Mouse (Mus musculus): ENCODE measurements around the gene E130208F15Rik. TPM values are rescaled to one million over a fixed set of nuclear protein-coding genes. Genes with fewer than 3 reads are reported as not detected.

The E130208F15Rik gene
- polyA plus RNA-seq, 1 experiment from 2014 or later, result not detected

DNA sequence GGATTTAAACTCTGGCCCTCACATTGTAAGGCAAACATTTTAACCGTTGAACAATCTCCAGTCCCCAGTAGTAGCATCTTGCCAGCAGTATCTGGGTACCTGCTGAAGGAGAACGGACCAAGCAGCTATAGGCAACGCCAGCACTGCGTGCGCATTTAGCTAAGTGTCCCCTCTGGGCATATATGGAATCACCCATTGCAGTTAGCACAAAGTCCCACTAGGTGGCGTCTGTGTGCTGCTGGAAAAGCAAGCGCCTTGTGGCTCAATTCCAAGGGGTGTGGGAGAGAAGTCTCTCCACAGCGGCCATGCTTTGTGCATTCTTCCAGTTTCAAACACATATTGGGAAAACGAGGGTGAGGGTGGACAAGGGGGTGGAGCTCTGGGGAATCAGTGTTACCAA is 14.8 kb downstream of the E130208F15Rik start:
- Histone ChIP-seq H3K4me2 (ENCODE audit: low read depth, low read length) (no peak overlapping the region), H3K4me1 (ENCODE audit: control insufficient read depth, insufficient read depth, low read length) (0 out of 2 replicates have a peak, but pooled peaks cover 2% of the 10 kb centered on the region), H3K27me3 (ENCODE audit: control insufficient read depth, insufficient read depth, low read length) (peaks cover 6% of the 10 kb centered on the region; the same call in 1 of the 2 replicates), H3K9me3 (ENCODE audit: control insufficient read depth, low read length) (no peaks in the 10 kb centered on the region), H3K27ac (ENCODE audit: low read depth, low read length) (no peak overlapping the region), H3K4me3 (ENCODE audit: low read depth, low read length) (no peak overlapping the region), H3K9ac (replicated peaks; ENCODE audit: low read depth, low read length) (no peak overlapping the region), H3K36me3 (ENCODE audit: control insufficient read depth, insufficient read depth, low read length) (no peaks in the 10 kb centered on the region)
- 2% methylated on average over 9 of the region's 9 CpGs for WGBS
- 0 out of 2 replicates have a peak, but pooled peaks have one; percentile 24 for ATAC-seq (ENCODE audit: low read depth)

- no peak overlapping the region for H3K27ac ChIP-seq (ENCODE audit: low read depth, low read length)
- no peak overlapping the region for H3K9ac ChIP-seq (replicated peaks; ENCODE audit: low read depth, low read length)
- no peaks in the 10 kb centered on the region for H3K36me3 ChIP-seq (ENCODE audit: control insufficient read depth, insufficient read depth, low read length)
- 66% methylated on average over 5 of the region's 5 CpGs for WGBS
- H3K4me2 ChIP-seq (ENCODE audit: low read depth, low read length), result no peak overlapping the region
- no peak overlapping the region for H3K4me3 ChIP-seq (ENCODE audit: low read depth, low read length)
- ATAC-seq (ENCODE audit: low read depth), result no peak
- H3K27me3 ChIP-seq (ENCODE audit: control insufficient read depth, insufficient read depth, low read length), result peaks cover 6% of the 10 kb centered on the region; the same call in 1 of the 2 replicates
- no peaks in the 10 kb centered on the region for H3K9me3 ChIP-seq (ENCODE audit: control insufficient read depth, low read length)
- H3K4me1 ChIP-seq (ENCODE audit: control insufficient read depth, insufficient read depth, low read length), result 0 out of 2 replicates have a peak, but pooled peaks cover 2% of the 10 kb centered on the region
Observed at GRCm38 (mm10) chr7:30339432-30340109, 18.0 kb downstream of the E130208F15Rik start.

GRCm38 (mm10) chr7:30346635-30347379 is 25.3 kb downstream of the E130208F15Rik start:
- Histone ChIP-seq H3K4me1 (ENCODE audit: control insufficient read depth, insufficient read depth, low read length) (no peaks in the 10 kb centered on the region), H3K27me3 (ENCODE audit: control insufficient read depth, insufficient read depth, low read length) (0 out of 2 replicates have a peak, but pooled peaks cover 3% of the 10 kb centered on the region), H3K4me2 (ENCODE audit: low read depth, low read length) (no peak overlapping the region), H3K36me3 (ENCODE audit: control insufficient read depth, insufficient read depth, low read length) (no peaks in the 10 kb centered on the region), H3K27ac (ENCODE audit: low read depth, low read length) (no peak overlapping the region), H3K4me3 (ENCODE audit: low read depth, low read length) (no peak overlapping the region), H3K9me3 (ENCODE audit: control insufficient read depth, low read length) (no peaks in the 10 kb centered on the region), H3K9ac (replicated peaks; ENCODE audit: low read depth, low read length) (no peak overlapping the region)
- 27% methylated on average over 21 of the region's 21 CpGs for WGBS
- ATAC-seq (ENCODE audit: low read depth), result no peak

GRCm38 (mm10) chr7:30347828-30348227 is 26.3 kb downstream of the E130208F15Rik start:
- Histone ChIP-seq H3K4me3 (ENCODE audit: low read depth, low read length) (no peak overlapping the region), H3K36me3 (ENCODE audit: control insufficient read depth, insufficient read depth, low read length) (no peaks in the 10 kb centered on the region), H3K27ac (ENCODE audit: low read depth, low read length) (no peak overlapping the region), H3K4me2 (ENCODE audit: low read depth, low read length) (0 out of 2 replicates have a peak overlapping the region, but pooled peaks have one; percentile 11), H3K9me3 (ENCODE audit: control insufficient read depth, low read length) (no peaks in the 10 kb centered on the region), H3K27me3 (ENCODE audit: control insufficient read depth, insufficient read depth, low read length) (0 out of 2 replicates have a peak, but pooled peaks cover 3% of the 10 kb centered on the region), H3K4me1 (ENCODE audit: control insufficient read depth, insufficient read depth, low read length) (no peaks in the 10 kb centered on the region), H3K9ac (replicated peaks; ENCODE audit: low read depth, low read length) (no peak overlapping the region)
- 1% methylated on average over 30 of the region's 30 CpGs for WGBS
- peak; percentile 73; the same call in 1 of the 2 replicates for ATAC-seq (ENCODE audit: low read depth)

GRCm38 (mm10) chr7:30353279-30353822 is 31.8 kb downstream of the E130208F15Rik start:
- 0 out of 2 replicates have a peak, but pooled peaks have one; percentile 36 for ATAC-seq (ENCODE audit: low read depth)
- Histone ChIP-seq H3K4me1 (ENCODE audit: control insufficient read depth, insufficient read depth, low read length) (peaks cover 7% of the 10 kb centered on the region; the same call in 1 of the 2 replicates), H3K4me3 (ENCODE audit: low read depth, low read length) (no peak overlapping the region), H3K4me2 (ENCODE audit: low read depth, low read length) (no peak overlapping the region), H3K27me3 (ENCODE audit: control insufficient read depth, insufficient read depth, low read length) (no peaks in the 10 kb centered on the region), H3K27ac (ENCODE audit: low read depth, low read length) (no peak overlapping the region), H3K9ac (replicated peaks; ENCODE audit: low read depth, low read length) (no peak overlapping the region), H3K36me3 (ENCODE audit: control insufficient read depth, insufficient read depth, low read length) (no peaks in the 10 kb centered on the region; the same call in none of the 2 replicates), H3K9me3 (ENCODE audit: control insufficient read depth, low read length) (no peaks in the 10 kb centered on the region)
- WGBS, result 13% methylated on average over 6 of the region's 6 CpGs

DNA sequence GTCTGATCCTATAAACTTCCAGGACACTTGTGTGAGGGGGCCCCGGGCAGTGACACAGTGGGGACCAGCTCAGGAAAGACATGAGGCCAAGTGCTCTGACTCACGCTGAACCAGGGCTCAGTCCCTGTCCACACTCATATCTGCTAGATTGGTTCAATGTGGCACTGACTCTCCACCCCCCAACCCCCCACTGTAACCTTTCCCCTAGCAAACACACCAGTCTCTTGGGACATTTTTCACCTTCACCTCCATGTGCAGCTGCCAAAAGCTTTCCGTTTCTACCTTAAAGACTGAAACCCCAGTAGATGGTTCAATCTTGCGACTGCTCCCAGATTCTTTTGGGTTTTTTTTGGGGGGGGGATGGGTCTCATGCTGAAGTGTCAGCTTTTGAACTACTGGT is 32.5 kb downstream of the E130208F15Rik start:
- no peak overlapping the region for H3K4me2 ChIP-seq (ENCODE audit: low read depth, low read length)
- H3K4me3 ChIP-seq (ENCODE audit: low read depth, low read length), result no peak overlapping the region
- WGBS, result 84% methylated on average over 4 of the region's 4 CpGs
- H3K36me3 ChIP-seq (ENCODE audit: control insufficient read depth, insufficient read depth, low read length), result peaks cover under 1% of the 10 kb centered on the region
- H3K4me1 ChIP-seq (ENCODE audit: control insufficient read depth, insufficient read depth, low read length), result peaks cover 13% of the 10 kb centered on the region
- ATAC-seq (ENCODE audit: low read depth), result no peak
- H3K27me3 ChIP-seq (ENCODE audit: control insufficient read depth, insufficient read depth, low read length), result no peaks in the 10 kb centered on the region
- H3K9me3 ChIP-seq (ENCODE audit: control insufficient read depth, low read length), result no peaks in the 10 kb centered on the region
- no peak overlapping the region for H3K9ac ChIP-seq (replicated peaks; ENCODE audit: low read depth, low read length)
- H3K27ac ChIP-seq (ENCODE audit: low read depth, low read length), result no peak overlapping the region

DNA sequence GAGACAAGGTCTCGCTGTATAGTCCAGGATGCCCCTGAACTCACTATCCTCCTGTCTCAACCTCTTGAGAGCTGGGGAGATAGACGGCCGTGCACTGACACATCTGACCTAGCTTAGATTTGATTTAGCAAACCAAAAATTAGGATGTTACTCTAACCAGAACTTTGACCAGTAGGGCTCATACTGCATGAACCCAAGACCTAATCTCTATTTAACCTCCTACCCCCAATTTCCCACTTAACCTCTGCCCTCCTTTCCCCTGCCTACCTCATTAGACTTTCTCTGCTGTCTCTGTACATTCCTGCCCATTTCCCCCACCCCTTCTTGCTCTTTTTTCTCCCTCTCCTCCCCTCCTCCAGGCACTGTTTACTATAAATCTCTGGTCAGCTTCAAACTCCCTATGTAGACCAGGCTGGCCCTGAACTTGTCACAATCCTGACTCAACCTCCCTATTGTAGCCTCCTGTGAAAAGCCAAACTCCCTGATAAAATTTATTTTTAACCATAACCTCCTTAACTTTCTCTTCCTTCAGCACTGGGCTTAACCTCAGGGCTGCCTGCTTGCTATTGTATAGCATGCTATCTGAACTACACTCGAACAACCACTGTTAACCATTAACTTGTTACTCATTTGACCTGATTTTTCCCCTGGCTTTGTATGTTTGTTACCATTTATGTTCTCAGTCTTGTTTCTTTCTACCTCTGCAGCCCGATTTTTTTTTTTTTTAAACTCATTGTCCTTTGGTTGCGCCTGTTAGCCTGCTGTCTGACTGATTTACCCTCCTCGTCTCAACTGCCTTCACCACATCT is 37.0 kb downstream of the E130208F15Rik start:
- ATAC-seq (ENCODE audit: low read depth), result no peak
- no peak overlapping the region for H3K27ac ChIP-seq (ENCODE audit: low read depth, low read length)
- H3K9me3 ChIP-seq (ENCODE audit: control insufficient read depth, low read length), result no peaks in the 10 kb centered on the region
- WGBS, result 41% methylated on average over 7 of the region's 7 CpGs
- peaks cover 41% of the 10 kb centered on the region for H3K4me1 ChIP-seq (ENCODE audit: control insufficient read depth, insufficient read depth, low read length)
- H3K36me3 ChIP-seq (ENCODE audit: control insufficient read depth, insufficient read depth, low read length), result peaks cover 8% of the 10 kb centered on the region
- H3K27me3 ChIP-seq (ENCODE audit: control insufficient read depth, insufficient read depth, low read length), result no peaks in the 10 kb centered on the region
- peak overlapping the region; percentile 40 for H3K4me2 ChIP-seq (ENCODE audit: low read depth, low read length)
- H3K4me3 ChIP-seq (ENCODE audit: low read depth, low read length), result no peak overlapping the region; the same call in 1 of the 2 replicates
- peak overlapping the region; percentile 39; the same call in 1 of the 2 replicates for H3K9ac ChIP-seq (replicated peaks; ENCODE audit: low read depth, low read length)

- Histone ChIP-seq H3K9me3 (ENCODE audit: control insufficient read depth, low read length) (no peaks in the 10 kb centered on the region), H3K36me3 (ENCODE audit: control insufficient read depth, insufficient read depth, low read length) (peaks cover 8% of the 10 kb centered on the region), H3K27ac (ENCODE audit: low read depth, low read length) (no peak overlapping the region), H3K9ac (replicated peaks; ENCODE audit: low read depth, low read length) (peak overlapping the region; percentile 39), H3K4me1 (ENCODE audit: control insufficient read depth, insufficient read depth, low read length) (peaks cover 42% of the 10 kb centered on the region), H3K4me2 (ENCODE audit: low read depth, low read length) (peak overlapping the region; percentile 40), H3K27me3 (ENCODE audit: control insufficient read depth, insufficient read depth, low read length) (no peaks in the 10 kb centered on the region), H3K4me3 (ENCODE audit: low read depth, low read length) (peak overlapping the region; percentile 16; the same call in 1 of the 2 replicates)
- no peak for ATAC-seq (ENCODE audit: low read depth)
- WGBS, result 51% methylated on average over 27 of the region's 31 CpGs
Observed at GRCm38 (mm10) chr7:30359276-30359865, 37.8 kb downstream of the E130208F15Rik start.

Data from neural tube, embryonic 14.5 days (tissue).